Mouse (Mus musculus): Measurements from ENCODE around the gene Nrp2. TPM values are rescaled to one million over a fixed set of nuclear protein-coding genes. Genes with fewer than 3 reads are reported as not detected.

The Nrp2 gene
- polyA plus RNA-seq, 1 experiment from 2014 or later: 23.7 TPM

GRCm38 (mm10) chr1:62743064-62743694 is 40.1 kb downstream of the Nrp2 start:
- 40% methylated on average over 8 of the region's 8 CpGs for WGBS
- no peaks in the 10 kb centered on the region for H3K4me1 ChIP-seq (ENCODE audit: control insufficient read depth, insufficient read depth, low read length)
- no peak overlapping the region for H3K4me2 ChIP-seq (ENCODE audit: low read depth, low read length)
- no peak overlapping the region for H3K27ac ChIP-seq (ENCODE audit: low read length)
- H3K9ac ChIP-seq (ENCODE audit: low read depth, low read length): no peak overlapping the region
- ATAC-seq: no peak
- peaks cover 4% of the 10 kb centered on the region for H3K36me3 ChIP-seq (ENCODE audit: control insufficient read depth, insufficient read depth, low read length)
- no peaks in the 10 kb centered on the region for H3K9me3 ChIP-seq (ENCODE audit: control insufficient read depth, low read length)
- no peak overlapping the region for H3K4me3 ChIP-seq (ENCODE audit: low read length)
- H3K27me3 ChIP-seq (replicated peaks; ENCODE audit: control insufficient read depth, insufficient read depth, low read length): no peaks in the 10 kb centered on the region

DNA sequence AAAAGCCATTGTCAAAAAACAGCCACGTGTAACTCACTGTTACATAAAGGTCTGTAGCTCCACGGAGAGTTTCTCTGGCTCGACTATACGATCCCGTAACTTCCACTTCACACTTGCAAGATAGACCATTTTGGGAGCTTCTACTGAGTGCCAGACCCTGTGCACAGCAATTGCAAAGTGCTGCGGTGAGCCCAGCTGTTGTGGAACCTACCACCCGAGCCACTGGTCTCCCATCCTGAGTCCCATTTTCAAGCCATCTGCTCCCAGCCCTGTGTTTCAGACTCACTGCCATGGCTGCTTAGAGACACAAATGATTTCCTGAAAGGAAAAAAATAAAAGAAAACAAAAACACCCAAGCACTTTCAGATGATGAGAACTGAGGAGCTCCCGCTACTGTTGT is 42.8 kb downstream of the Nrp2 start:
- no peak for ATAC-seq
- H3K36me3 ChIP-seq (ENCODE audit: control insufficient read depth, insufficient read depth, low read length): peaks cover 4% of the 10 kb centered on the region; the same call in 1 of the 2 replicates
- no peak overlapping the region for H3K4me3 ChIP-seq (ENCODE audit: low read length)
- H3K9ac ChIP-seq (ENCODE audit: low read depth, low read length): no peak overlapping the region
- WGBS: 92% methylated on average over 8 of the region's 8 CpGs
- no peaks in the 10 kb centered on the region for H3K27me3 ChIP-seq (replicated peaks; ENCODE audit: control insufficient read depth, insufficient read depth, low read length)
- no peaks in the 10 kb centered on the region for H3K4me1 ChIP-seq (ENCODE audit: control insufficient read depth, insufficient read depth, low read length)
- no peak overlapping the region for H3K4me2 ChIP-seq (ENCODE audit: low read depth, low read length)
- no peaks in the 10 kb centered on the region for H3K9me3 ChIP-seq (ENCODE audit: control insufficient read depth, low read length)
- no peak overlapping the region for H3K27ac ChIP-seq (ENCODE audit: low read length)

GRCm38 (mm10) chr1:62747421-62748111 is 44.5 kb downstream of the Nrp2 start:
- no peak overlapping the region for H3K4me2 ChIP-seq (ENCODE audit: low read depth, low read length)
- 54% methylated on average over 10 of the region's 10 CpGs for WGBS
- ATAC-seq: no peak

GRCm38 (mm10) chr1:62748361-62748760 is 45.3 kb downstream of the Nrp2 start:
- no peak overlapping the region for H3K4me3 ChIP-seq (ENCODE audit: low read length)
- WGBS: 90% methylated on average over 3 of the region's 3 CpGs

More at GRCm38 (mm10) chr1:62747421-62748111, 44.5 kb downstream of the Nrp2 start:
- H3K36me3 ChIP-seq (ENCODE audit: control insufficient read depth, insufficient read depth, low read length): peaks cover 4% of the 10 kb centered on the region; the same call in 1 of the 2 replicates
- no peaks in the 10 kb centered on the region for H3K4me1 ChIP-seq (ENCODE audit: control insufficient read depth, insufficient read depth, low read length)
- no peaks in the 10 kb centered on the region for H3K27me3 ChIP-seq (replicated peaks; ENCODE audit: control insufficient read depth, insufficient read depth, low read length)
- no peaks in the 10 kb centered on the region for H3K9me3 ChIP-seq (ENCODE audit: control insufficient read depth, low read length)
- H3K27ac ChIP-seq (ENCODE audit: low read length): no peak overlapping the region
- no peak overlapping the region for H3K4me3 ChIP-seq (ENCODE audit: low read length)
- H3K9ac ChIP-seq (ENCODE audit: low read depth, low read length): no peak overlapping the region

GRCm38 (mm10) chr1:62749716-62750115 is 46.6 kb downstream of the Nrp2 start:
- H3K27ac ChIP-seq (ENCODE audit: low read length): no peak overlapping the region
- H3K36me3 ChIP-seq (ENCODE audit: control insufficient read depth, insufficient read depth, low read length): peaks cover 4% of the 10 kb centered on the region; the same call in 1 of the 2 replicates
- H3K9ac ChIP-seq (ENCODE audit: low read depth, low read length): no peak overlapping the region
- no peak overlapping the region for H3K4me3 ChIP-seq (ENCODE audit: low read length)
- WGBS: 84% methylated on average over 14 of the region's 14 CpGs
- H3K9me3 ChIP-seq (ENCODE audit: control insufficient read depth, low read length): no peaks in the 10 kb centered on the region
- no peaks in the 10 kb centered on the region for H3K4me1 ChIP-seq (ENCODE audit: control insufficient read depth, insufficient read depth, low read length)
- H3K27me3 ChIP-seq (replicated peaks; ENCODE audit: control insufficient read depth, insufficient read depth, low read length): no peaks in the 10 kb centered on the region
- ATAC-seq: no peak
- H3K4me2 ChIP-seq (ENCODE audit: low read depth, low read length): no peak overlapping the region

More at GRCm38 (mm10) chr1:62748361-62748760, 45.3 kb downstream of the Nrp2 start:
- H3K27me3 ChIP-seq (replicated peaks; ENCODE audit: control insufficient read depth, insufficient read depth, low read length): no peaks in the 10 kb centered on the region
- ATAC-seq: no peak
- H3K36me3 ChIP-seq (ENCODE audit: control insufficient read depth, insufficient read depth, low read length): peaks cover 4% of the 10 kb centered on the region; the same call in 1 of the 2 replicates
- no peak overlapping the region for H3K4me2 ChIP-seq (ENCODE audit: low read depth, low read length)
- no peak overlapping the region for H3K27ac ChIP-seq (ENCODE audit: low read length)
- no peak overlapping the region for H3K9ac ChIP-seq (ENCODE audit: low read depth, low read length)
- no peaks in the 10 kb centered on the region for H3K9me3 ChIP-seq (ENCODE audit: control insufficient read depth, low read length)
- no peaks in the 10 kb centered on the region for H3K4me1 ChIP-seq (ENCODE audit: control insufficient read depth, insufficient read depth, low read length)

DNA sequence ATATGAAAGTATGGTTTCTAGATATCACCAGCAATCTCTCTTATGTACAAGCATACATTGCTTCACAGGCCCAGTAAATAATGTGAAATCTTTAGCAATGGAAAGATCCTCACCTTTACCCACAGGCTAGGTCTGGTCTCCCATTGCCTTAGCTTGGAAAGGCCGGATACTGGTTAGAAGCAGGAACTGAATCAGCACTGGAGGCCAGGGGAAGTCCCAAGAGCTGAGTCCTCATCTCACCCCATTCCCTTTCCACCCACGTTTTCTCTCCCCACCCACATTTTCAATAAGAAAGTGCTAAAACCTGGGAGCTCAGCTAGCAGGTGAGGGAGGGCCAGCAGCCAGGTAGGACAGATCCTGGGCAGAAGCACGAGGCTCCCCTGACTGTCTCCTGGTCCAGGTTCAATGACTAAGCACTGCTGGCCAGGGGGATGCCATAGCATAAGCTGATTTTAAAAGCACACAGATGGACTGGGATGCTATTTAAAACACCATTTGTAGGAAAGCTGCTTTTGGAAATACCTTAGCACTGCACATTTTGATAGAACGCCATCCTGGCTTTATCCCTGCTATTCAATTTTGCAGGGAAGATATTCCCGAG is 47.4 kb downstream of the Nrp2 start:
- no peak overlapping the region for H3K4me2 ChIP-seq (ENCODE audit: low read depth, low read length)

DNA sequence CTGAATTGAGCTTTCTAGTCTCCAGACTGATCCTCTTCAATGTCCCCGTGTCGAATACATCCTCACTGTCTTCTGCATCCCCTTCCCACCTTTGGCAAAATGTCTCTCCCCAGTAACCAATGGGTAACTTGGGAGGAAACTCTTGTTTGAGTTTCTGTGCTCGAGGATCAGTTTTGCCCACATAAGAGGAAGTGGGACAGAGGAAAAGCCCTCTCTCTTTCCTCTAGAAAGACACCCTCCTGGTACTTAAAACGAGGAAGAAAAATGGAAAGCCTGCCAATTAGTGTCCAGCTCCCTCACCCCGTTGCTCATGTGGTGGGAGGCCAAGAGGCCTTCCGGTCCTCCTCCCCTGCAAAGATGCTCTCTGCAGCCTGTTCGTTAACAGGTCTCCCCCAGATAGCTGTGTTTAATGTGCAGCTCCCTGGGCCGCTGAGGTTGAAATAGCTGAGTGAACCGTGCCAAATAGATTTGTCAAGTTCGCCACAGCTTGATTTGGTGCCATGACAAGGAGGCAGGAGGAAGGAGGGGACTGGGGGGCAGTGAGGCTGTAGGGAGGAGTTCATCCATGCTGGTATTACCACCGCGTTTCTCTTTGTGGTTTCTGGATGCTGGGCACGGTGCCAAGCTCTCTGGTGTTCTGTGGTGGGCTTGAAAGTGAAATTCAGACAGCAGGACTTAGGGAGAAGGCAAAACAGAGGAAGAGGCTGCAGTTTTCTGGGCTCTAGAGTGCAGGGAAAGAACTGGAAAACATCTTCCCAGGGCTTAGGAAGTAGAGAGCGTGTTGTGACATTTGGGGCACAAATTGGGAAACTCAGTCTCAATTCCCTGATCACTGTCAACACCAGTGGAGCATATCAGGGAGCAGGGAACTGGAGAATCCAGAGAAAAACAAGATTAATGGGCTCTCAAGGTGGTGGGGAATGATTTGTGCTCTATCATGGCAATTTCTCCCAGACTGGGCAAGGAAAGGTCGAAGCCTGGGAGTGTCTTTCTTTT is 48.2 kb downstream of the Nrp2 start:
- Histone ChIP-seq H3K4me3 (ENCODE audit: low read length) (no peak overlapping the region), H3K27ac (ENCODE audit: low read length) (no peak overlapping the region), H3K9ac (ENCODE audit: low read depth, low read length) (no peak overlapping the region), H3K4me2 (ENCODE audit: low read depth, low read length) (no peak overlapping the region), H3K9me3 (ENCODE audit: control insufficient read depth, low read length) (no peaks in the 10 kb centered on the region), H3K36me3 (ENCODE audit: control insufficient read depth, insufficient read depth, low read length) (peaks cover 2% of the 10 kb centered on the region; the same call in 1 of the 2 replicates), H3K4me1 (ENCODE audit: control insufficient read depth, insufficient read depth, low read length) (no peaks in the 10 kb centered on the region), H3K27me3 (replicated peaks; ENCODE audit: control insufficient read depth, insufficient read depth, low read length) (no peaks in the 10 kb centered on the region)
- 54% methylated on average over 15 of the region's 15 CpGs for WGBS
- ATAC-seq: no peak; the same call in 1 of the 2 replicates

More for the DNA sequence above, 47.4 kb downstream of the Nrp2 start:
- Histone ChIP-seq H3K36me3 (ENCODE audit: control insufficient read depth, insufficient read depth, low read length) (peaks cover 4% of the 10 kb centered on the region; the same call in 1 of the 2 replicates), H3K27me3 (replicated peaks; ENCODE audit: control insufficient read depth, insufficient read depth, low read length) (no peaks in the 10 kb centered on the region), H3K4me3 (ENCODE audit: low read length) (no peak overlapping the region), H3K9me3 (ENCODE audit: control insufficient read depth, low read length) (no peaks in the 10 kb centered on the region), H3K9ac (ENCODE audit: low read depth, low read length) (no peak overlapping the region), H3K27ac (ENCODE audit: low read length) (no peak overlapping the region), H3K4me1 (ENCODE audit: control insufficient read depth, insufficient read depth, low read length) (no peaks in the 10 kb centered on the region)
- no peak for ATAC-seq
- WGBS: 80% methylated on average over 5 of the region's 5 CpGs

DNA sequence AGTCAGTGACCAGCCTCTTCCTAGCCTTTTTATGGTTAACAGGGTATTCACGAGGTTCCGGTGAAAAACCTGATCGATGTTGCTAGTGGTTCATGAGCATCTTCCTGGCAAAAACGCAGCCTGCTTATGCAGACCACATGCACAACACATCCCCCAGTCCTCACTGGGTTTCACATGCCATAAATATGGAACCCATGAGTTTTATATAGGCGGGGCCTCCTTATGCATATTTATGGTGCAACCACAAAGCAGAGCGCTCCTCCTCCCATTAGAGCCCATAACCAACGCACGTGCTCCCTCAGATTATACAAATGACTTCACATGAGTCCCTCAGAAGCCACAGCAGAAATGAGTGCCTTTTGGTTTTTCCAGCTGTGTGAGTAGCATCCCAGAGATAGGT is 49.0 kb downstream of the Nrp2 start:
- 78% methylated on average over 8 of the region's 8 CpGs for WGBS
- H3K36me3 ChIP-seq (ENCODE audit: control insufficient read depth, insufficient read depth, low read length): no peaks in the 10 kb centered on the region; the same call in 1 of the 2 replicates
- no peak overlapping the region for H3K27ac ChIP-seq (ENCODE audit: low read length)
- no peaks in the 10 kb centered on the region for H3K4me1 ChIP-seq (ENCODE audit: control insufficient read depth, insufficient read depth, low read length)
- no peak overlapping the region for H3K9ac ChIP-seq (ENCODE audit: low read depth, low read length)
- H3K9me3 ChIP-seq (ENCODE audit: control insufficient read depth, low read length): no peaks in the 10 kb centered on the region
- no peak overlapping the region for H3K4me3 ChIP-seq (ENCODE audit: low read length)
- ATAC-seq: no peak
- H3K4me2 ChIP-seq (ENCODE audit: low read depth, low read length): no peak overlapping the region
- no peaks in the 10 kb centered on the region for H3K27me3 ChIP-seq (replicated peaks; ENCODE audit: control insufficient read depth, insufficient read depth, low read length)
